Mouse (Mus musculus) inflammation-experienced regulatory T-cells, adult 16 weeks (primary cell): ENCODE measurements around the gene Npy. TPM values are rescaled to one million over a fixed set of nuclear protein-coding genes. Genes with fewer than 3 reads are reported as not detected.

Experiments used
- polyA plus RNA-seq: library from polyadenylated mRNA; unstranded; fragments of 100-300 nt; shearing (Covaris generic); gene quantifications from one replicate; pipeline ENCODE4 v1.2.1, GENCODE M21; 2017

Gene Npy
- polyA plus RNA-seq = not detected

GRCm38 (mm10) chr6:49821961-49822870, at the start of gene Npy:
Gene Npy, plus strand, starts transcription at chr6:49822710.

